Mouse (Mus musculus) forebrain, postnatal 0 days (tissue): ENCODE results near the gene Susd6. TPM values are rescaled to one million over a fixed set of nuclear protein-coding genes. Genes with fewer than 3 reads are reported as not detected.

Experiments
- ATAC-seq: fragments of 200-750 bp; cut with Nextera tagmentation; 2 replicates; pipeline ENCODE4 v1.8.0; 2017; ENCODE audit warnings: mild to moderate bottlenecking, moderate library complexity
- DNase-seq: peaks from one replicate; pipeline ENCODE4 v3.0.0-alpha.2; 2015
- H3K27ac ChIP-seq: fragments of 300-500 bp; sonication (generic); 2 replicates; pipeline ENCODE4 v1.5.1; 2014; ENCODE audit warnings: low read depth, mild to moderate bottlenecking, antibody characterized with exemption, low read length, moderate library complexity, mixed read lengths
- H3K27me3 ChIP-seq: fragments of 300-500 bp; sonication (generic); 2 replicates; pipeline ENCODE4 v1.6.1; 2014; ENCODE audit warnings: mild to moderate bottlenecking, low read length, mixed read lengths; ENCODE audit not compliant: insufficient read depth
- H3K36me3 ChIP-seq: fragments of 300-500 bp; sonication (generic); 2 replicates; pipeline ENCODE4 v1.6.1; 2014; ENCODE audit warnings: mild to moderate bottlenecking, moderate library complexity; ENCODE audit not compliant: insufficient read depth
- H3K4me1 ChIP-seq: fragments of 300-500 bp; sonication (generic); 2 replicates; pipeline ENCODE4 v1.6.1; 2014; ENCODE audit warnings: antibody characterized with exemption; ENCODE audit not compliant: insufficient read depth
- H3K4me2 ChIP-seq: fragments of 300-500 bp; sonication (generic); 2 replicates; pipeline ENCODE4 v1.6.1; 2014; ENCODE audit warnings: low read depth, mild to moderate bottlenecking, moderate library complexity
- H3K4me3 ChIP-seq: fragments of 300-500 bp; sonication (generic); 2 replicates; pipeline ENCODE4 v1.5.1; 2014; ENCODE audit warnings: low read depth, low read length, mixed read lengths
- H3K9ac ChIP-seq: fragments of 300-500 bp; sonication (generic); 2 replicates; pipeline ENCODE4 v1.6.1; 2014; ENCODE audit warnings: mild to moderate bottlenecking
- H3K9me3 ChIP-seq: fragments of 300-500 bp; sonication (generic); 2 replicates; pipeline ENCODE4 v1.6.1; 2016; ENCODE audit warnings: low read length
- CTCF ChIP-seq: sonication (generic); IDR thresholded peaks from 2 replicates; pipeline ENCODE4 v1.5.1; 2016; ENCODE audit warnings: antibody characterized with exemption, control low read depth, low read depth
- WGBS: fragments of 180-500 bp; shearing (Covaris S2); extraction: QIAGEN DNeasy Blood & Tissue Kit; methylation state at CpG from one replicate; pipeline ENCODE4 v1.1.7; 2014; 5-methylcytosine and 5-hydroxymethylcytosine counted together
- polyA plus RNA-seq: library from polyadenylated mRNA; unstranded; fragments of >200 nt; fragmentation: Nextera tagmentation; extraction: Ambion mirVana; gene quantifications from 2 replicates; pipeline ENCODE4 v1.2.1, GENCODE M21; 2015
- total RNA-seq: library from RNA; depleted of rRNA; stranded (reverse); fragments of >200 nt; gene quantifications from 2 replicates; pipeline ENCODE4 v1.2.3, GENCODE M21; 2014

Gene Susd6
- total and polyA plus RNA-seq, 2 experiments from 2014 or later = 8.0 to 15.3 TPM

- WGBS = 94% methylated on average over 1 of the region's 1 CpGs
- no peaks in the 10 kb centered on the region for H3K9me3 ChIP-seq
- ATAC-seq = no peak
- H3K4me3 ChIP-seq = no peak overlapping the region
- DNase-seq = no peak
- no peak for TF ChIP-seq CTCF
- H3K4me2 ChIP-seq = no peak overlapping the region
- no peak overlapping the region for H3K9ac ChIP-seq
- H3K27ac ChIP-seq = no peak overlapping the region
- H3K27me3 ChIP-seq = no peaks in the 10 kb centered on the region
- H3K4me1 ChIP-seq = no peaks in the 10 kb centered on the region
- H3K36me3 ChIP-seq = no peaks in the 10 kb centered on the region
Observed at GRCm38 (mm10) chr12:80801443-80801842, 11.1 kb downstream of the Susd6 start.

- DNase-seq (peak; percentile 41), ATAC-seq (no peak)
- Histone ChIP-seq H3K27ac (no peak overlapping the region), H3K4me2 (no peak overlapping the region), H3K27me3 (no peaks in the 10 kb centered on the region), H3K9me3 (no peaks in the 10 kb centered on the region), H3K9ac (no peak overlapping the region), H3K4me3 (no peak overlapping the region), H3K36me3 (no peaks in the 10 kb centered on the region), H3K4me1 (no peaks in the 10 kb centered on the region)
- WGBS = 17% methylated on average over 3 of the region's 3 CpGs
- no peak for TF ChIP-seq CTCF
Observed at GRCm38 (mm10) chr12:80803924-80804323, 13.6 kb downstream of the Susd6 start.

GRCm38 (mm10) chr12:80804861-80805428 is 14.6 kb downstream of the Susd6 start:
- no peak for TF ChIP-seq CTCF
- no peaks in the 10 kb centered on the region for H3K9me3 ChIP-seq
- no peak overlapping the region for H3K9ac ChIP-seq
- H3K4me1 ChIP-seq = no peaks in the 10 kb centered on the region
- no peak overlapping the region for H3K4me2 ChIP-seq
- H3K36me3 ChIP-seq = no peaks in the 10 kb centered on the region
- H3K27me3 ChIP-seq = no peaks in the 10 kb centered on the region
- H3K27ac ChIP-seq = no peak overlapping the region
- WGBS = 94% methylated on average over 6 of the region's 6 CpGs
- H3K4me3 ChIP-seq = no peak overlapping the region
- no peak for ATAC-seq
- no peak for DNase-seq

GRCm38 (mm10) chr12:80807451-80808085 is 17.3 kb downstream of the Susd6 start:
- no peak overlapping the region for H3K4me2 ChIP-seq

GRCm38 (mm10) chr12:80810005-80810404 is 19.7 kb downstream of the Susd6 start:
- 78% methylated on average over 2 of the region's 2 CpGs for WGBS
- no peak overlapping the region for H3K27ac ChIP-seq
- no peak overlapping the region for H3K4me2 ChIP-seq
- H3K4me3 ChIP-seq = no peak overlapping the region
- no peaks in the 10 kb centered on the region for H3K4me1 ChIP-seq
- H3K9me3 ChIP-seq = no peaks in the 10 kb centered on the region
- no peak for TF ChIP-seq CTCF
- no peak overlapping the region for H3K9ac ChIP-seq
- DNase-seq (no peak), ATAC-seq (no peak)
- no peaks in the 10 kb centered on the region for H3K27me3 ChIP-seq
- H3K36me3 ChIP-seq = no peaks in the 10 kb centered on the region

More at GRCm38 (mm10) chr12:80807451-80808085, 17.3 kb downstream of the Susd6 start:
- H3K4me1 ChIP-seq = no peaks in the 10 kb centered on the region
- no peak overlapping the region for H3K27ac ChIP-seq
- H3K9ac ChIP-seq = no peak overlapping the region
- H3K27me3 ChIP-seq = no peaks in the 10 kb centered on the region
- ATAC-seq (no peak), DNase-seq (no peak)
- TF ChIP-seq CTCF = no peak
- no peaks in the 10 kb centered on the region for H3K9me3 ChIP-seq
- no peak overlapping the region for H3K4me3 ChIP-seq
- no peaks in the 10 kb centered on the region for H3K36me3 ChIP-seq
- 28% methylated on average over 2 of the region's 2 CpGs for WGBS

- H3K27ac ChIP-seq = no peak overlapping the region
- WGBS = 49% methylated on average over 6 of the region's 6 CpGs
- no peak for TF ChIP-seq CTCF
Observed at GRCm38 (mm10) chr12:80811646-80812509, 21.6 kb downstream of the Susd6 start.

GRCm38 (mm10) chr12:80812510-80812820 is 22.2 kb downstream of the Susd6 start:
- H3K4me1 ChIP-seq = 0 out of 2 replicates have a peak, but pooled peaks cover 7% of the 10 kb centered on the region
- H3K4me2 ChIP-seq = no peak overlapping the region
- no peak for DNase-seq
- ATAC-seq = no peak
- 46% methylated on average over 1 of the region's 1 CpGs for WGBS
- no peak overlapping the region for H3K4me3 ChIP-seq
- no peaks in the 10 kb centered on the region for H3K9me3 ChIP-seq
- H3K9ac ChIP-seq = no peak overlapping the region
- H3K27me3 ChIP-seq = no peaks in the 10 kb centered on the region
- H3K27ac ChIP-seq = no peak overlapping the region
- H3K36me3 ChIP-seq = no peaks in the 10 kb centered on the region
- TF ChIP-seq CTCF = no peak

More at GRCm38 (mm10) chr12:80811646-80812509, 21.6 kb downstream of the Susd6 start:
- no peaks in the 10 kb centered on the region for H3K27me3 ChIP-seq
- no peak overlapping the region for H3K4me3 ChIP-seq
- 0 out of 2 replicates have a peak, but pooled peaks cover 7% of the 10 kb centered on the region for H3K4me1 ChIP-seq
- H3K4me2 ChIP-seq = no peak overlapping the region
- no peak overlapping the region for H3K9ac ChIP-seq
- ATAC-seq (no peak), DNase-seq (no peak)
- no peaks in the 10 kb centered on the region for H3K36me3 ChIP-seq
- no peaks in the 10 kb centered on the region for H3K9me3 ChIP-seq
